Mouse (Mus musculus): ENCODE results near the gene Fyb.
"Not testable (repeated sequence)": the region's sequence is repeated elsewhere in the genome, so short reads cannot be mapped to it uniquely, and the experiment has no call there.

The Fyb gene

GRCm38 (mm10) chr15:6562629-6563028 is 40.0 kb downstream of the Fyb start:
- DNase-seq: no peak

GRCm38 (mm10) chr15:6564977-6565421 is 42.3 kb downstream of the Fyb start:
- DNase-seq: peak; percentile 60 to 66

DNA sequence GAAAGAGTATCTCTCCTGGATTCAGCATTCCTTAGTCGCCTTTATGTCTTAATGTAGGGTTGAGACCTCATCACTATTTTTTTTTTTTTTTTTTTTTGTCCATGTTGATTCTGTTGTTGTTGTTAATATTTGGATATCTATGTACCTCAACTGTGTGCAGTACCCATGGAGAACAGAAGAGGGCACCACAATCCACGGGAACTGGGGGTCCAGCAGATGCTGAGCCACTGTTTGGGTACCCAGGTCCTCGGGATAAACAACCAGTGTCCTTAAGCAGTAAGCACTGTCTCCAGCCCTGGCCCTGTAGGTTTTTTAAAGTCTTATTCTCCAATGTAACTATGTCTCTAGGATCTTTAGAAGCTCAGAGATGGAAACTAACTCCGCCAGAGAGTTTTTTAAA is 43.2 kb downstream of the Fyb start:
- DNase-seq: peak in 1 of 2 experiments; percentile 16

GRCm38 (mm10) chr15:6567993-6568392 is 45.3 kb downstream of the Fyb start:
- DNase-seq: no peak

DNA sequence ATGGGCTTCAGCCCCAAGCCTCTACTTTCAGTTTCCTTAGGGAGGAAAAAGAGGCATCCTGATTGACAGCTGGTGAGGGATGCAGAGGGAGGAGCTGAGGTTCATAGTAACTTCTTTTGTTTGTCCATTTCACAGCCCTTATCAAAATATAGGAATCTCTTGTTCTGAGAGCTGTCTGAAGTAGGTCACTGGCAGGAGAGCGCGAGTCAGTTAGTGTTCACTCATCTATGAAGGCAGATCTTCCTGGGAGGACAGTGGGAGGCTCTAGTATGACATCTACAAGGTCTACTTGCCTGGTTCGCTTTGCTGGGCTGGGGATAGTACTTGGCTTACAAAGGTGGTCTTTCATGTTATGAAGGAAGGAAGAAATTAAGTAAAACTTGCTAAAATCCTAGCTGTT is 46.0 kb downstream of the Fyb start:
- no peak for DNase-seq

DNA sequence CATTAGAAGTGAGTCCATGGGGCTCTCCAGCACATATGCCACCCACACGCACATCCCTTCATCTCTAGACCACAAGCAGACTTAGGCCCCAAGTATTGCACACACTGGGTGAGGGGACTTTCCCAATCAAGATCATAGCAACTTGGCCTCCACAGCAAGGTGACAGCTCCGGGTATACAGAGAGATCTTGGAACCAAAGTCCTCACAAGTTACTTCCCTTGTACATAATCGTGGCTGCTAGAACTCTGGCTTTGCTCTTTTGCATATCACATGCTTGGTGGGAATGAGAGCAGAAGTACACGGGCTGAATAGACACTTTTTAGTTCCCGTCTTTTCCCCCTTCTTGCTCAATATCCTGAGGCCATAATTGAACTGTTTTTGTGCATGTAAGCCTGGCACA is 46.4 kb downstream of the Fyb start:
- DNase-seq: no peak

GRCm38 (mm10) chr15:6570164-6570861 is 47.7 kb downstream of the Fyb start:
- DNase-seq: no peak

- DNase-seq: peak; percentile 72 to 77
Measured at GRCm38 (mm10) chr15:6570876-6571275, 48.2 kb downstream of the Fyb start.

- DNase-seq: no peak
Measured at GRCm38 (mm10) chr15:6574283-6574960, 51.8 kb downstream of the Fyb start.

GRCm38 (mm10) chr15:6577971-6578370 is 55.3 kb downstream of the Fyb start:
- no peak for DNase-seq

DNA sequence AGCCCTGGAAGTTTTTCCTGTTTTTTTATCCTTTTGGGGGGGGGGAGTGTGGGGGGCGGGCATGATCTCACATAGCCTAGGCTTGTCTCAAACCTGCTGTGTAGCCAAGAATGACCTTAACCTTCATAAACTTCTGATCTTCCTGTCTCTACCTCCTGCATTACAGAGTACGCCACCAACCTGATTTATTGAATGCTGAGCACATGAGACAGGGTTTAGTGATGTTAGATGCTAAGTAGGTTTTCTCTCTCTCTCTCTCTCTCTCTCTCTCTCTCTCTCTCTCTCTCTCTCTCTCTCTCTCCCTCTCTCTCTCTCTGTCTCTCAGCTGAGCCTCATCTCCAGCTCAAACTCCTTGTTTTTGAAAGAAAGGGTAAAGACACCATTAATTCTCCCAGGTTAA is 56.0 kb downstream of the Fyb start:
- DNase-seq: no peak

GRCm38 (mm10) chr15:6579194-6579768 is 56.6 kb downstream of the Fyb start:
- DNase-seq: no peak

DNA sequence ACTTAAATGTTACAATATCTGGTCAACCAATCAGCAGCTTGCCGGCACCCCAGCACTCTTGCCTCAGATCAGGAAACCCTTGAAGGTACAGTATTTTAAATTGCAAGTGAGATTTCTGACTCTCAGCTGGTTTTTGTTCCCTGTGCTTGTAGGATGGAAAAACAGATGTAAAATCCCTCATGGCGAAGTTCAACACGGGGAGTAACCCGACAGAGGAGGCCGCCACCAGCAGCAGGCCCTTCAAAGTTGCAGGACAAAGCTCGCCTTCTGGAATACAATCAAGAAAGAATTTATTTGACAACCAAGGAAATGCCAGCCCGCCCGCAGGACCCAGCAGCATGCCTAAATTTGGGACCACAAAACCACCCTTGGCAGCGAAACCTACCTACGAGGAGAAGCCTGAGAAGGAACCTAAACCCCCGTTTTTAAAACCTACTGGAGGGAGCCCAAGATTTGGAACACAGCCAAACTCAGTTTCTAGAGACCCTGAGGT is 57.2 kb downstream of the Fyb start:
- DNase-seq: no peak

GRCm38 (mm10) chr15:6584645-6585044 is 62.0 kb downstream of the Fyb start:
- DNase-seq: no peak

GRCm38 (mm10) chr15:6586351-6586750 is 63.7 kb downstream of the Fyb start:
- not testable (repeated sequence) for DNase-seq

DNA sequence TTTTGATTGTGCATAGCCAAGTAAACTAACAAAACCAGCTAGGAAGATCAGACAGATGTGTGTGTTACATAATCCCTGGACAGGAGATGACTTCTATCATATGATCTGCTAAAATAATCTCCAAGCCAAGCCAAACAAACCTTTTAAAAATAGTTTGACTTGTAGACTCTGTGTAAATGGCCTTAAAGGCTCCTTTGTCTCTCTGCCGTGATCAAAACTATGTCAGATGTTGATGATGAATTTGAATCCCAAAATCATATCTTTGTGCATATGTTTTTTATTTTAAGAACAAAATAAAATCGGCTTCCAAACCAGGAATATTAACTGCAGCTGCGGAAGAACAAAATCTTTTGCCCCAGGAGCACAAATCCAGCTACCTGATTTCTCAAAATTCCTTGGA is 64.9 kb downstream of the Fyb start:
- DNase-seq: no peak

GRCm38 (mm10) chr15:6588192-6588591 is 65.5 kb downstream of the Fyb start:
- DNase-seq: no peak

- DNase-seq: no peak
Measured at GRCm38 (mm10) chr15:6590846-6591451, 68.3 kb downstream of the Fyb start.

GRCm38 (mm10) chr15:6591527-6591926 is 68.9 kb downstream of the Fyb start:
- no peak for DNase-seq

GRCm38 (mm10) chr15:6592561-6593253 is 70.1 kb downstream of the Fyb start:
- DNase-seq: no peak

DNA sequence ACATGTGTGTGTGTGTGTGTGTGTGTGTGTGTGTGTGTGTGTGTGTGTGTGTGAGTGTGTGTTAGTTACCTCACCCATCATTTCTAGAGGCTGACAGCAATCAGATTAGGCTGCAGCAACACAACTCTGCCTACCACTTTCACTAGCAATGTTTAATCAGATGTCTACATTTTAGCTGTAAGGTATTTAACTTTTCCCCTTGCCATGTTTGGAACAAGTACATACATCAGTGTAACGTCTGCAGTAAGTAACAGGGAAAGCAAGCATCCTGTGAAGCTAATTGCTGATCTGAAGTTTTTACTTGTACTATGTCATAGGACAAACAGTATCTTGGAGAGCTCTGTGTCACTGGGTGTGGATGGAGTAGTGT is 70.6 kb downstream of the Fyb start:
- DNase-seq: no peak

DNA sequence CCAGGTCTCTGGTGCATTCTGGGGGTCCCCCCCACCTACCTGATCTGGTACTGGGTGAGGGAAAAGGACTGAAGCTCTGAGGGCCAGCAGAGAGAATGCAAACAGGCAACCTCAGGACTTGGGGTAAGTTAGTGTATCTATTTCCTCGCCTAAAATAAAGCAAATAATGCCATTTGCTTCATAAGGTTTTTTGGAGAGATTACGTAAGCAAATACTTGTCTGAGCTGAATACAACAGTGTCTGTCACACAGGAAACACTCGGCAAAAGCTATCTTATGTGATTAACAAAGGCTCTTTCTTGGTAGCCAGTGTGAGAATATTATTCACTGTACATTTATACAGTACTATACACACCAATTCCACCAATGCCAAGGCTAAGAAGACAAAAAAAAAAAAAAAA is 76.0 kb downstream of the Fyb start:
- DNase-seq: no peak

GRCm38 (mm10) chr15:6600314-6600713 is 77.7 kb downstream of the Fyb start:
- no peak for DNase-seq

All from cerebellum, postnatal 14 days (tissue).